12 mouse cellular contexts compared by ENCODE assay signal in genomic region chr15:85699862-85700501, GRCm38 (mm10). TPM values are rescaled to one million over a fixed set of nuclear protein-coding genes. Genes with fewer than 3 reads are reported as not detected.
DNase-seq lines count a peak whose midpoint lies in the region; ATAC-seq and TF ChIP-seq lines count a peak whose summit lies in the region.
"Had no signal": no experiment of that assay in that cellular context is flagged by ENCODE, and none has a peak within 500 bp of the region (broad histone marks: within the 10 kb centered on the region; RNA-seq: fewer than 3 reads in every experiment).

No protein-coding gene starts in this region.

- peaks cover 35% of the 10 kb centered on the region for H3K4me1 ChIP-seq in forebrain, embryonic 16.5 days (replicated peaks; ENCODE audit: control insufficient read depth, insufficient read depth, low read length)

- intact Hi-C loops in left cerebral cortex, adult 2 months (cut with DNase I) = loop anchor here (10.0 kb wide), 1 partner anchor 435 kb away; no protein-coding TSS in a partner anchor

- H3K36me3 ChIP-seq in forebrain, embryonic 16.5 days (ENCODE audit: control insufficient read depth, insufficient read depth) = peaks cover 59% of the 10 kb centered on the region

- WGBS in forebrain, embryonic 16.5 days = 86% methylated on average over 13 of the region's 13 CpGs

- H3K27me3 ChIP-seq in forebrain, embryonic 16.5 days (replicated peaks; ENCODE audit: control insufficient read depth, insufficient read depth, low read length) = no peaks in the 10 kb centered on the region
- H3K27me3 ChIP-seq: CH12.LX; lung, embryonic 15.5 days had no signal

- H3K27ac ChIP-seq in left cerebral cortex, adult 2 months = peak overlapping the region; percentile 77
- peak overlapping the region; percentile 45 for H3K27ac ChIP-seq in forebrain, embryonic 16.5 days (ENCODE audit: low read length)
- H3K27ac ChIP-seq: lung, embryonic 15.5 days had no signal

- no peak overlapping the region for H3K4me2 ChIP-seq in forebrain, embryonic 16.5 days (ENCODE audit: low read length)
- H3K4me2 ChIP-seq: lung, embryonic 15.5 days had no signal

- no peak overlapping the region for H3K9ac ChIP-seq in forebrain, embryonic 16.5 days (replicated peaks; ENCODE audit: low read depth, low read length)
- H3K9ac ChIP-seq: lung, embryonic 15.5 days had no signal

- H3K9me3 ChIP-seq in forebrain, embryonic 16.5 days (ENCODE audit: control insufficient read depth, low read length) = no peaks in the 10 kb centered on the region
- H3K9me3 ChIP-seq: lung, embryonic 15.5 days had no signal

- TF ChIP-seq CTCF in left cerebral cortex, adult 2 months (IDR thresholded peaks at IDR 0.05) = no peak

- peak; percentile 95 for DNase-seq in heart, adult 11 months
- DNase-seq in heart, adult 8-10 months (ENCODE audit: low spot score) = no peak
- peak in 1 of 2 experiments; percentile 45 for DNase-seq in left cerebral cortex, adult 2 months (ENCODE audit: extremely low spot score in 1 of 2, low spot score in 2 of 2)
- DNase-seq in left cerebral cortex, adult 9 months (ENCODE audit: low spot score in 2 of 2) = no peak
- DNase-seq in R1 (ENCODE audit: low read depth, low spot score) = peak; percentile 43
- no peak for DNase-seq in thymus, adult 18-20 months
- DNase-seq: layer of hippocampus, adult 9-11 months had no signal

- ATAC-seq in forebrain, embryonic 16.5 days = no peak
- ATAC-seq in CD4-positive, CD25-positive, alpha-beta regulatory T cell, adult 4 months = no peak

- no peak overlapping the region for H3K4me3 ChIP-seq in left cerebral cortex, adult 2 months
- no peak overlapping the region for H3K4me3 ChIP-seq in forebrain, embryonic 16.5 days (replicated peaks; ENCODE audit: low read length)
- H3K4me3 ChIP-seq: lung, embryonic 15.5 days had no signal

RNA-seq across cellular contexts. Expression of gene Ppara, which starts 34.8 kb away (rescaled TPM):
- total RNA-seq in heart, adult 8-10 months (2022) = 10 to 100 TPM; 50.2 to 79.0 (median 59.5) TPM
- total RNA-seq in left cerebral cortex, adult 2 months (2021) = 1 to 10 TPM; 3.6 TPM
- polyA plus RNA-seq in forebrain, embryonic 16.5 days (2015; fragmentation: Nextera tagmentation; extraction: Ambion mirVana) = 0.90 and 1.6 TPM in 2 replicates
- polyA plus RNA-seq in CD4-positive, CD25-positive, alpha-beta regulatory T cell, adult 4 months (2017; shearing (Covaris generic)) = under 1 TPM in 1 of 2 experiments, not detected in 1; 0.20 TPM
- total RNA-seq: CH12.LX; granulocyte monocyte progenitor cell, adult 5-6 weeks had no signal

Comparison
In these comparisons a context has a peak if more than half of its experiments do, and no peak if none do; other contexts are left out.
1. DNase-seq: peak in heart, adult 11 months (single experiment) and R1 (single experiment); none in heart, adult 8-10 months (single experiment), left cerebral cortex, adult 9 months (0 of 2) and thymus, adult 18-20 months (0 of 2).
2. RNA of gene Ppara, which starts 34.8 kb away (total RNA-seq): 50.2 to 79.0 TPM in heart, adult 8-10 months; 3.6 TPM in left cerebral cortex, adult 2 months; every median in the first group is over 10 times any median in the second.